10 mouse cellular contexts compared by ENCODE assay signal in the genomic region with DNA sequence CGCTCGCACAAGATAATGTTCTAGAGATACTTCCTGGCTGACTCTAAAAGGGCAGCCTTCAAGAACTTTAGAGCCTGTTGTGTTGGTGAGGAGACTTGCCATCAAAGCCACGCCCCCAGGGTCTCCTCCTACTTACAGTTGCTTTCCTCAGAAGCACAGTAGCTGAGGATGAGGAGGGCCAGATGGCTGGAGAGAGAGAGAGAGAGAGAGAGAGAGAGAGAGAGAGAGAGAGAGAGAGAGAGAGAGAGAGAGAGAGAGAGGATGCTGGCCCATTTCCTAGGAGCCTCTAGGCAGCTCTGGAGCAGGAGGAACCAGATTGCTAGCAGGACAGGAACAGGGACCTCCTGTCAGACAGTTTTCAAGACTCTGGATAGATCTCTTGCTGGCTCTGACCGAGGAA. TPM values are rescaled to one million over a fixed set of nuclear protein-coding genes. Genes with fewer than 3 reads are reported as not detected.
DNase-seq lines count a peak whose midpoint lies in the region; ATAC-seq lines count a peak whose summit lies in the region.
"Had no signal": no experiment of that assay in that cellular context is flagged by ENCODE, and none has a peak within 500 bp of the region (broad histone marks: within the 10 kb centered on the region; RNA-seq: fewer than 3 reads in every experiment).

No protein-coding gene starts in this region.

- 69% methylated on average over 4 of the region's 4 CpGs for WGBS in forebrain, embryonic 10.5 days
- 76% methylated on average over 4 of the region's 4 CpGs for WGBS in forebrain, embryonic 11.5 days
- 49% methylated on average over 4 of the region's 4 CpGs for WGBS in heart, embryonic 11.5 days (ENCODE audit: insufficient replicate concordance)
- WGBS in limb, embryonic 15.5 days = 39% methylated on average over 4 of the region's 4 CpGs

- H3K4me1 ChIP-seq in forebrain, embryonic 10.5 days = peaks cover 95% of the 10 kb centered on the region
- H3K4me1 ChIP-seq in forebrain, embryonic 11.5 days (replicated peaks; ENCODE audit: control insufficient read depth, insufficient read depth, low read length) = peaks cover 26% of the 10 kb centered on the region; the same call in 1 of the 2 replicates
- peaks cover 60% of the 10 kb centered on the region for H3K4me1 ChIP-seq in heart, embryonic 11.5 days (ENCODE audit: control insufficient read depth, insufficient read depth, low read length)
- peaks cover 80% of the 10 kb centered on the region for H3K4me1 ChIP-seq in limb, embryonic 15.5 days

- no peak overlapping the region for H3K4me2 ChIP-seq in forebrain, embryonic 11.5 days (ENCODE audit: low read depth, low read length, severe bottlenecking)
- H3K4me2 ChIP-seq in heart, embryonic 11.5 days = 0 out of 2 replicates have a peak overlapping the region, but pooled peaks have one; percentile 84
- peak overlapping the region; percentile 76; the same call in 1 of the 2 replicates for H3K4me2 ChIP-seq in limb, embryonic 15.5 days

- no peaks in the 10 kb centered on the region for H3K9me3 ChIP-seq in forebrain, embryonic 10.5 days
- H3K9me3 ChIP-seq in forebrain, embryonic 11.5 days (ENCODE audit: control insufficient read depth, low read length) = no peaks in the 10 kb centered on the region
- no peaks in the 10 kb centered on the region for H3K9me3 ChIP-seq in heart, embryonic 11.5 days (replicated peaks; ENCODE audit: control insufficient read depth, low read length)
- no peaks in the 10 kb centered on the region for H3K9me3 ChIP-seq in limb, embryonic 15.5 days

- H3K36me3 ChIP-seq in forebrain, embryonic 10.5 days (replicated peaks) = peaks cover 5% of the 10 kb centered on the region; the same call in 1 of the 2 replicates
- H3K36me3 ChIP-seq in forebrain, embryonic 11.5 days (ENCODE audit: control insufficient read depth, insufficient read depth, low read length) = no peaks in the 10 kb centered on the region
- H3K36me3 ChIP-seq in heart, embryonic 11.5 days (ENCODE audit: control insufficient read depth, insufficient read depth, low read length) = no peaks in the 10 kb centered on the region
- H3K36me3 ChIP-seq in limb, embryonic 15.5 days = peaks cover 6% of the 10 kb centered on the region

- ATAC-seq in forebrain, embryonic 11.5 days (replicated peaks; ENCODE audit: low FRiP score) = no peak
- no peak for ATAC-seq in heart, embryonic 11.5 days (replicated peaks; ENCODE audit: insufficient number of reproducible peaks, low FRiP score, low TSS enrichment)
- no peak for ATAC-seq in limb, embryonic 15.5 days (ENCODE audit: insufficient number of reproducible peaks, low FRiP score, low TSS enrichment, low read depth)
- no peak for ATAC-seq in frontal cortex, adult (ENCODE audit: low TSS enrichment)

- DNase-seq in forebrain, embryonic 10.5 days (ENCODE audit: extremely low spot score, low spot score) = no peak
- no peak for DNase-seq in forebrain, embryonic 11.5 days (ENCODE audit: low spot score)
- DNase-seq in NIH3T3 (ENCODE audit: low read depth) = peak; percentile 46
- no peak for DNase-seq in layer of hippocampus, adult 9-10 months (ENCODE audit: low spot score)
- no peak for DNase-seq in adrenal gland, adult 2 months

- no peak overlapping the region for H3K9ac ChIP-seq in forebrain, embryonic 11.5 days (ENCODE audit: low read length)
- no peak overlapping the region for H3K9ac ChIP-seq in heart, embryonic 11.5 days (ENCODE audit: low read depth, low read length)
- H3K9ac ChIP-seq in limb, embryonic 15.5 days = no peak overlapping the region

- no peak overlapping the region for H3K4me3 ChIP-seq in forebrain, embryonic 10.5 days
- no peak overlapping the region for H3K4me3 ChIP-seq in forebrain, embryonic 11.5 days (ENCODE audit: low read depth, low read length)
- 0 out of 2 replicates have a peak overlapping the region, but pooled peaks have one; percentile 3 for H3K4me3 ChIP-seq in heart, embryonic 11.5 days (ENCODE audit: low read depth, low read length)
- H3K4me3 ChIP-seq in limb, embryonic 15.5 days = no peak overlapping the region

- peak overlapping the region; percentile 84 for H3K27ac ChIP-seq in forebrain, embryonic 10.5 days
- H3K27ac ChIP-seq in forebrain, embryonic 11.5 days (ENCODE audit: low read depth, low read length) = no peak overlapping the region
- peak overlapping the region; percentile 35; the same call in 1 of the 2 replicates for H3K27ac ChIP-seq in heart, embryonic 11.5 days (ENCODE audit: low read depth, low read length)
- H3K27ac ChIP-seq in limb, embryonic 15.5 days = peak overlapping the region; percentile 87
- H3K27ac ChIP-seq: macrophage had no signal

- H3K27me3 ChIP-seq in forebrain, embryonic 10.5 days (ENCODE audit: poor library complexity, severe bottlenecking) = peaks cover 14% of the 10 kb centered on the region
- no peaks in the 10 kb centered on the region for H3K27me3 ChIP-seq in forebrain, embryonic 11.5 days (ENCODE audit: control insufficient read depth, insufficient read depth, low read length)
- H3K27me3 ChIP-seq in heart, embryonic 11.5 days (ENCODE audit: control insufficient read depth, insufficient read depth, low read length) = no peaks in the 10 kb centered on the region
- no peaks in the 10 kb centered on the region for H3K27me3 ChIP-seq in limb, embryonic 15.5 days

RNA-seq across cellular contexts. Expression of a gene that starts 23.2 kb away (rescaled TPM):
- polyA plus RNA-seq in forebrain, embryonic 10.5 days (2016; fragmentation: Nextera tagmentation; extraction: Ambion mirVana) = 22.5 and 23.2 TPM in 2 replicates
- polyA plus RNA-seq in forebrain, embryonic 11.5 days (2014; fragmentation: Nextera tagmentation; extraction: Ambion mirVana) = 42.7 and 47.6 TPM in 2 replicates
- polyA plus RNA-seq in heart, embryonic 11.5 days (2014; fragmentation: Nextera tagmentation; extraction: Ambion mirVana) = 12.2 and 12.5 TPM in 2 replicates
- 50.3 and 50.7 TPM in 2 replicates for polyA plus RNA-seq in limb, embryonic 15.5 days (2015; fragmentation: Nextera tagmentation; extraction: Ambion mirVana)
- 10 to 100 TPM; 23.3 to 45.5 TPM for total RNA-seq in adrenal gland, adult 2 months (2021)
- 56.8 and 73.5 TPM in 2 replicates for polyA plus RNA-seq in adrenal gland, adult 2 months (2012; rRNA removed)

RNA-seq across cellular contexts. Expression of a gene that starts 27.0 kb away (rescaled TPM):
- polyA plus RNA-seq in forebrain, embryonic 10.5 days (2016; fragmentation: Nextera tagmentation; extraction: Ambion mirVana) = 0.07 TPM in 1 of 2 replicates, not detected in the other
- polyA plus RNA-seq in forebrain, embryonic 11.5 days (2014; fragmentation: Nextera tagmentation; extraction: Ambion mirVana) = not detected in 2 replicates
- polyA plus RNA-seq in heart, embryonic 11.5 days (2014; fragmentation: Nextera tagmentation; extraction: Ambion mirVana) = not detected in 2 replicates
- 0.35 TPM in 1 of 2 replicates, not detected in the other for polyA plus RNA-seq in limb, embryonic 15.5 days (2015; fragmentation: Nextera tagmentation; extraction: Ambion mirVana)
- total RNA-seq in adrenal gland, adult 2 months (2021) = under 1 TPM in 1 of 2 experiments, not detected in 1; 0.14 TPM
- polyA plus RNA-seq in adrenal gland, adult 2 months (2012; rRNA removed) = 0.06 TPM in 1 of 2 replicates, not detected in the other
- total RNA-seq: CH12.LX had no signal
- polyA plus RNA-seq: macrophage had no signal

RNA-seq across cellular contexts. Expression of a gene that starts 30.3 kb away (rescaled TPM):
- polyA plus RNA-seq in forebrain, embryonic 10.5 days (2016; fragmentation: Nextera tagmentation; extraction: Ambion mirVana) = not detected in 2 replicates
- not detected in 2 replicates for polyA plus RNA-seq in forebrain, embryonic 11.5 days (2014; fragmentation: Nextera tagmentation; extraction: Ambion mirVana)
- not detected in 2 replicates for polyA plus RNA-seq in heart, embryonic 11.5 days (2014; fragmentation: Nextera tagmentation; extraction: Ambion mirVana)
- 1.9 and 4.5 TPM in 2 replicates for polyA plus RNA-seq in limb, embryonic 15.5 days (2015; fragmentation: Nextera tagmentation; extraction: Ambion mirVana)
- total RNA-seq in adrenal gland, adult 2 months (2021) = 1 to 10 TPM in 1 of 2 experiments, not detected in 1; 2.2 TPM
- polyA plus RNA-seq in adrenal gland, adult 2 months (2012; rRNA removed) = 0.42 TPM in 1 of 2 replicates, not detected in the other
- total RNA-seq: CH12.LX had no signal

RNA-seq across cellular contexts. Expression of a gene that starts 39.5 kb away (rescaled TPM):
- polyA plus RNA-seq in forebrain, embryonic 10.5 days (2016; fragmentation: Nextera tagmentation; extraction: Ambion mirVana) = not detected in 2 replicates
- 0.35 TPM in 1 of 2 replicates, not detected in the other for polyA plus RNA-seq in forebrain, embryonic 11.5 days (2014; fragmentation: Nextera tagmentation; extraction: Ambion mirVana)
- polyA plus RNA-seq in heart, embryonic 11.5 days (2014; fragmentation: Nextera tagmentation; extraction: Ambion mirVana) = 0.17 and 0.27 TPM in 2 replicates
- polyA plus RNA-seq in limb, embryonic 15.5 days (2015; fragmentation: Nextera tagmentation; extraction: Ambion mirVana) = 0.56 and 1.1 TPM in 2 replicates
- total RNA-seq in adrenal gland, adult 2 months (2021) = 1 to 10 TPM; 3.7 to 4.6 TPM
- polyA plus RNA-seq in adrenal gland, adult 2 months (2012; rRNA removed) = 1.6 and 3.6 TPM in 2 replicates
- total RNA-seq: CH12.LX had no signal

RNA-seq across cellular contexts. Expression of a gene that starts 47.4 kb away (rescaled TPM):
- polyA plus RNA-seq in forebrain, embryonic 10.5 days (2016; fragmentation: Nextera tagmentation; extraction: Ambion mirVana) = 60.1 and 62.6 TPM in 2 replicates
- polyA plus RNA-seq in forebrain, embryonic 11.5 days (2014; fragmentation: Nextera tagmentation; extraction: Ambion mirVana) = 41.6 and 42.3 TPM in 2 replicates
- 22.5 and 23.3 TPM in 2 replicates for polyA plus RNA-seq in heart, embryonic 11.5 days (2014; fragmentation: Nextera tagmentation; extraction: Ambion mirVana)
- polyA plus RNA-seq in limb, embryonic 15.5 days (2015; fragmentation: Nextera tagmentation; extraction: Ambion mirVana) = 41.8 and 44.1 TPM in 2 replicates
- total RNA-seq in adrenal gland, adult 2 months (2021) = 10 to 100 TPM; 15.4 to 21.6 TPM
- polyA plus RNA-seq in adrenal gland, adult 2 months (2012; rRNA removed) = 14.8 and 16.0 TPM in 2 replicates
